Mouse (Mus musculus) forebrain, embryonic 16.5 days (tissue): ENCODE measurements around the gene Arid1b. TPM values are rescaled to one million over a fixed set of nuclear protein-coding genes. Genes with fewer than 3 reads are reported as not detected.

Source experiments
- ATAC-seq: fragments of 200-750 bp; cut with Nextera tagmentation; 2 replicates; pipeline ENCODE4 v1.8.0; 2017; ENCODE audit warnings: mild to moderate bottlenecking, moderate library complexity
- H3K27ac ChIP-seq: fragments of 300-500 bp; sonication (generic); 2 replicates; pipeline ENCODE4 v1.5.1; 2014; ENCODE audit warnings: low read length, control low read depth
- H3K27me3 ChIP-seq: fragments of 300-500 bp; sonication (generic); replicated peaks from 2 replicates; pipeline ENCODE4 v1.6.1; 2014; ENCODE audit warnings: low read length; ENCODE audit not compliant: control insufficient read depth, insufficient read depth
- H3K36me3 ChIP-seq: fragments of 300-500 bp; sonication (generic); 2 replicates; pipeline ENCODE4 v1.6.1; 2014; ENCODE audit not compliant: control insufficient read depth, insufficient read depth
- H3K4me1 ChIP-seq: fragments of 300-500 bp; sonication (generic); replicated peaks from 2 replicates; pipeline ENCODE4 v1.6.1; 2014; ENCODE audit warnings: low read length; ENCODE audit not compliant: control insufficient read depth, insufficient read depth
- H3K4me2 ChIP-seq: fragments of 300-500 bp; sonication (generic); 2 replicates; pipeline ENCODE4 v1.6.1; 2014; ENCODE audit warnings: mild to moderate bottlenecking, low read length, control low read depth
- H3K4me3 ChIP-seq: fragments of 300-500 bp; sonication (generic); replicated peaks from 2 replicates; pipeline ENCODE4 v1.5.1; 2014; ENCODE audit warnings: mild to moderate bottlenecking, low read length, control low read depth
- H3K9ac ChIP-seq: fragments of 300-500 bp; sonication (generic); replicated peaks from 2 replicates; pipeline ENCODE4 v1.6.1; 2014; ENCODE audit warnings: low read depth, low read length, control low read depth
- H3K9me3 ChIP-seq: fragments of 300-500 bp; sonication (generic); 2 replicates; pipeline ENCODE4 v1.6.1; 2016; ENCODE audit warnings: low read length; ENCODE audit not compliant: control insufficient read depth
- WGBS: fragments of 180-500 bp; shearing (Covaris S2); extraction: QIAGEN DNeasy Blood & Tissue Kit; methylation state at CpG from one replicate; pipeline ENCODE4 v1.1.7; 2014; 5-methylcytosine and 5-hydroxymethylcytosine counted together
- polyA plus RNA-seq: library from polyadenylated mRNA; unstranded; fragments of >200 nt; fragmentation: Nextera tagmentation; extraction: Ambion mirVana; gene quantifications from 2 replicates; pipeline ENCODE4 v1.2.1, GENCODE M21; 2015

Gene Arid1b
- polyA plus RNA-seq, 1 experiment from 2014 or later: 15.1 TPM

- Histone ChIP-seq H3K9ac (no peak overlapping the region), H3K4me2 (no peak overlapping the region), H3K9me3 (no peaks in the 10 kb centered on the region), H3K4me3 (no peak overlapping the region), H3K27me3 (no peaks in the 10 kb centered on the region), H3K36me3 (no peaks in the 10 kb centered on the region), H3K4me1 (peaks cover 56% of the 10 kb centered on the region), H3K27ac (no peak overlapping the region)
- 68% methylated on average over 6 of the region's 6 CpGs for WGBS
- ATAC-seq: no peak
These were observed 224.9 kb downstream of the Arid1b start for GRCm38 (mm10) chr17:5218955-5219557.

- Histone ChIP-seq H3K27ac (peak overlapping the region; percentile 65), H3K9me3 (no peaks in the 10 kb centered on the region), H3K36me3 (no peaks in the 10 kb centered on the region), H3K27me3 (no peaks in the 10 kb centered on the region), H3K9ac (no peak overlapping the region), H3K4me2 (no peak overlapping the region), H3K4me3 (no peak overlapping the region), H3K4me1 (peaks cover 48% of the 10 kb centered on the region)
- 21% methylated on average over 8 of the region's 8 CpGs for WGBS
- ATAC-seq: peak; percentile 42; the same call in 1 of the 2 replicates
These were observed 226.9 kb downstream of the Arid1b start for GRCm38 (mm10) chr17:5221041-5221440.

- Histone ChIP-seq H3K27me3 (no peaks in the 10 kb centered on the region), H3K9me3 (no peaks in the 10 kb centered on the region), H3K27ac (no peak overlapping the region), H3K4me1 (peaks cover 48% of the 10 kb centered on the region), H3K9ac (no peak overlapping the region), H3K4me2 (no peak overlapping the region), H3K4me3 (no peak overlapping the region), H3K36me3 (no peaks in the 10 kb centered on the region)
- no peak for ATAC-seq
- 32% methylated on average over 4 of the region's 4 CpGs for WGBS
These were observed 227.4 kb downstream of the Arid1b start for GRCm38 (mm10) chr17:5221558-5221957.

- no peak overlapping the region for H3K9ac ChIP-seq
- no peak overlapping the region for H3K4me3 ChIP-seq
- WGBS: 21% methylated on average over 2 of the region's 2 CpGs
- no peaks in the 10 kb centered on the region for H3K27me3 ChIP-seq
- no peaks in the 10 kb centered on the region for H3K36me3 ChIP-seq
- no peak overlapping the region for H3K27ac ChIP-seq
- no peak overlapping the region for H3K4me2 ChIP-seq
- ATAC-seq: no peak
- peaks cover 43% of the 10 kb centered on the region for H3K4me1 ChIP-seq
- no peaks in the 10 kb centered on the region for H3K9me3 ChIP-seq
These were observed 228.7 kb downstream of the Arid1b start for GRCm38 (mm10) chr17:5222827-5223226.

GRCm38 (mm10) chr17:5224932-5225331 lies 230.8 kb downstream of the Arid1b start:
- Histone ChIP-seq H3K4me3 (no peak overlapping the region), H3K27ac (no peak overlapping the region), H3K9me3 (no peaks in the 10 kb centered on the region), H3K4me1 (peaks cover 32% of the 10 kb centered on the region), H3K27me3 (no peaks in the 10 kb centered on the region), H3K4me2 (no peak overlapping the region), H3K36me3 (no peaks in the 10 kb centered on the region), H3K9ac (no peak overlapping the region)
- no peak for ATAC-seq
- WGBS: 86% methylated on average over 4 of the region's 4 CpGs

- no peaks in the 10 kb centered on the region for H3K27me3 ChIP-seq
- 86% methylated on average over 6 of the region's 6 CpGs for WGBS
- H3K27ac ChIP-seq: no peak overlapping the region
These were observed 233.0 kb downstream of the Arid1b start for GRCm38 (mm10) chr17:5227136-5227535.

GRCm38 (mm10) chr17:5227950-5228615 lies 234.0 kb downstream of the Arid1b start:
- Histone ChIP-seq H3K4me3 (no peak overlapping the region), H3K36me3 (no peaks in the 10 kb centered on the region), H3K9me3 (no peaks in the 10 kb centered on the region), H3K4me1 (peaks cover 13% of the 10 kb centered on the region), H3K27ac (peak overlapping the region; percentile 26; the same call in 1 of the 2 replicates), H3K4me2 (no peak overlapping the region), H3K27me3 (no peaks in the 10 kb centered on the region), H3K9ac (no peak overlapping the region)
- 19% methylated on average over 14 of the region's 14 CpGs for WGBS
- ATAC-seq: peak; percentile 65

More at GRCm38 (mm10) chr17:5227136-5227535, 233.0 kb downstream of the Arid1b start:
- Histone ChIP-seq H3K4me1 (peaks cover 13% of the 10 kb centered on the region), H3K36me3 (no peaks in the 10 kb centered on the region), H3K4me3 (no peak overlapping the region), H3K4me2 (no peak overlapping the region), H3K9me3 (no peaks in the 10 kb centered on the region), H3K9ac (no peak overlapping the region)
- no peak for ATAC-seq

GRCm38 (mm10) chr17:5228616-5229250 lies 234.6 kb downstream of the Arid1b start:
- WGBS: 80% methylated on average over 6 of the region's 6 CpGs

GRCm38 (mm10) chr17:5230063-5230462 lies 235.9 kb downstream of the Arid1b start:
- H3K9me3 ChIP-seq: no peaks in the 10 kb centered on the region
- ATAC-seq: no peak
- H3K4me1 ChIP-seq: peaks cover 13% of the 10 kb centered on the region
- no peaks in the 10 kb centered on the region for H3K36me3 ChIP-seq
- H3K4me3 ChIP-seq: no peak overlapping the region
- no peak overlapping the region for H3K27ac ChIP-seq
- no peaks in the 10 kb centered on the region for H3K27me3 ChIP-seq
- no peak overlapping the region for H3K9ac ChIP-seq
- H3K4me2 ChIP-seq: no peak overlapping the region
- WGBS: 86% methylated on average over 7 of the region's 7 CpGs

More at GRCm38 (mm10) chr17:5228616-5229250, 234.6 kb downstream of the Arid1b start:
- no peak; the same call in 1 of the 2 replicates for ATAC-seq
- no peaks in the 10 kb centered on the region for H3K9me3 ChIP-seq
- peaks cover 13% of the 10 kb centered on the region for H3K4me1 ChIP-seq
- no peaks in the 10 kb centered on the region for H3K36me3 ChIP-seq
- no peaks in the 10 kb centered on the region for H3K27me3 ChIP-seq
- H3K4me3 ChIP-seq: no peak overlapping the region
- H3K4me2 ChIP-seq: no peak overlapping the region
- peak overlapping the region; percentile 26; the same call in 1 of the 2 replicates for H3K27ac ChIP-seq
- H3K9ac ChIP-seq: no peak overlapping the region
